Mouse (Mus musculus) megakaryocyte-erythroid progenitor cell, adult 5-6 weeks (primary cell): ENCODE results near the gene Atrnl1. TPM values are rescaled to one million over a fixed set of nuclear protein-coding genes. Genes with fewer than 3 reads are reported as not detected.

ENCODE experiments used
- ATAC-seq: replicated peaks from 2 replicates; pipeline ENCODE4 v1.8.0; 2016; ENCODE audit warnings: mild to moderate bottlenecking, inconsistent platforms; ENCODE audit not compliant: severe bottlenecking, poor library complexity, low FRiP score, low TSS enrichment
- total RNA-seq, 2 experiments: library from RNA; stranded (forward) in 1 of 2; stranded (reverse) in 1 of 2; fragments of 200-1000, 215-1000 nt in 1 of 2; fragments of >200 nt in 1 of 2; fragmentation: Nextera tagmentation in 1 of 2; gene quantifications; 2 replicates each; pipeline ENCODE4 v1.2.3; 2014 to 2017

Atrnl1 gene
- total RNA-seq, 2 experiments from 2014 or later, result 1.4 to 1.7 TPM

DNA sequence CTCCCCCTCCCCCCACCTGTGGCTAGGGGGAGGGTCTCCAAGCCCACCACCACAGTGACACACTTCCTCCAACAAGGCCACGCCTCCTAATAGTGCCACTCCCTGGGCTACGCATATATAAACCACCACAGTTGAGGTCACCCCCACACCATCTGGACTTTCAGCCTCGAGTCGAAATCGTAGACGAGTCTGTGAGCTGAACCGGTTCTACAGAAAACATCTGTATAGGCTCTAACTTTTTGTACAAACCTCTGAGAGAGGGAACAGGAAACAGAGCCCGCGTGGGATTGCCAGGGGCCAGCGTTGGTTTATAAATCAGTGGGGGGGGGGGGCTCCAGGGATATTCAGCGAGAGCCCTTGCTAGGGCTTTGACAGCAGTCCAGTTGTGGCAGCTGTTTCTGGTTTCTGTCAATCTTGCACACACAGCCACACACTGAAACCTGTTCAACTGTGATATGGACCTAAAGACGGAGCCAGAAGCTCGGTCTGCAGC lies 508.9 kb downstream of the Atrnl1 start:
- ATAC-seq, result no peak

DNA sequence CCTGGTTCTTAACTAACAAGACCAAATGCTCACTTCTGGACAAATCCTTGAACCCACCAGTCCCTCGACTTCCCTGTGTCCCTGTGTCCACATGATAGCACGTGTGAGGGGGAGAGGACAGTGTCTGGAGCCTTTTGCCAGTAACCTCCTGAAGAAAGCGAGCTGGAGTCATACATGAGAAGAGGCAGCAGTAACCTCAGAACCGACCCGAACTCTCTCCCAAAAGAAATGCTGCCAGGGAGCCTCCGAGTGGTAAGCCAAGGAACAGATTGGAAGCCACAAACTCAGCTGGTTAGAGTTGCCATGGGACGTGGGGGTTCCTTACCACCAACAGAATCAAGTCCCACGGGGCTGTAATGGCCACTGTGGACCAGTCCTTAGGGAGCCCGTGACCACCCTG lies 509.8 kb downstream of the Atrnl1 start:
- no peak for ATAC-seq

DNA sequence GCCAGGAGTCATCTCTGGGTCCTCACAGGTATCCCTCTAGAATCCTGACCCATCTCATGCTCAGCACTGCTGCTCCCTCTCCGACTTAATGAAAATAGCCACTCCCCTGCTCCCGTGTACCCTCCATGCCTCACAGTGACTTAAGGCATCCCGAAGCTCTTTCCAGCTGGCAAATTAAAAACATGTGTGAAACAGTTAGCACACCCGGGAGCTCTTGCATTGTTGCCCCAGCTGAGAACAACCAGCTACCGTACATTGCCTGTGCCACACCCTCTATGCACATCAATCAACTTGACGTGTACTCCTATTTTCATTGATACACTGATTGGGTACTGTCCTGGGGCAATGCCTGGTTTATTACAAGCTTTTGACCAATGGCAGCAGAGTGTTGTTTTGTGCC lies 510.8 kb downstream of the Atrnl1 start:
- no peak for ATAC-seq

- no peak for ATAC-seq
Measured at GRCm38 (mm10) chr19:58123620-58124019, 512.8 kb downstream of the Atrnl1 start.

- ATAC-seq, result no peak
Measured at GRCm38 (mm10) chr19:58124566-58124965, 513.7 kb downstream of the Atrnl1 start.

GRCm38 (mm10) chr19:58125010-58125409 lies 514.2 kb downstream of the Atrnl1 start:
- ATAC-seq, result no peak

DNA sequence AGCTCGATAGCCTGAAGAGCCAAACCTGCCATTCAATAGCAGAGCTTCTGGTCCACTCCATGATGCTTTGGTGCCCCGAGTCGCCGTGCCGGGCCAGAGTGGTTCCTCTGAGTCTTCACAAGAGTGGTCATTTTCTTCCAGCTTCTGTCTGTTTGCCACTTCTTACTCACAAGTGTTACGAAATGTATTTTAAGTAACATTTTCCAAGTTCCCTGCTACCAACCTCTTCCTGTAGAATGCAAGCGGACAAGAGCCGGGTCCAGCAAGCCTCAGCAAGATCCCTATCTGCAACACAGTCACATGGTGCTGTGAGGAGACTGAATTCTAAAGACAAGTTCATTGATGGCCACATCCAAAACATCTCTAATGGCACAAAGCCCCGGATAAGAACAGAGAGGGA lies 521.1 kb downstream of the Atrnl1 start:
- ATAC-seq, result no peak

- no peak for ATAC-seq
Measured at GRCm38 (mm10) chr19:58140191-58140784, 529.5 kb downstream of the Atrnl1 start.

- no peak for ATAC-seq
Measured at GRCm38 (mm10) chr19:58143853-58144454, 533.1 kb downstream of the Atrnl1 start.

- no peak for ATAC-seq
Measured at GRCm38 (mm10) chr19:58145521-58145920, 534.7 kb downstream of the Atrnl1 start.

GRCm38 (mm10) chr19:58151257-58151656 lies 540.4 kb downstream of the Atrnl1 start:
- no peak for ATAC-seq

DNA sequence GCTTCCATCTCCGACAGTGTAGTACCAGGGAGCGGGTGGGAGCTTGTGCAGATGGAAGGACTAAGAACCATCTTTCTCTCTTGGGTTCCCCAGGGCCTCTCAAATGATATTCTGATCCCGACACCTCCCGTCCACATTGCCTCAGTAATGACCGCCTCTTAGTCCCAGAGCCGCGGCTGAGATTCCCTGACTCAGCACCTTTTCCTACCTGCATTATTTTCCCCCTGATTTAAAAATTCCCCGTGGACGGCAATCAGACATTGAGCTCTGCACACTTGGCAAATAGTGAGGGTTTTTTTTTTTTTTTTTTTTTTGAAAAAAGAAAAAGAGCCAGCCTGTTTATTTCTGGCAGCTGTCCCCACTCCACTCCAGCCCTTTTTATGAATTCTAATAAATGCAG lies 550.7 kb downstream of the Atrnl1 start:
- ATAC-seq, result no peak

DNA sequence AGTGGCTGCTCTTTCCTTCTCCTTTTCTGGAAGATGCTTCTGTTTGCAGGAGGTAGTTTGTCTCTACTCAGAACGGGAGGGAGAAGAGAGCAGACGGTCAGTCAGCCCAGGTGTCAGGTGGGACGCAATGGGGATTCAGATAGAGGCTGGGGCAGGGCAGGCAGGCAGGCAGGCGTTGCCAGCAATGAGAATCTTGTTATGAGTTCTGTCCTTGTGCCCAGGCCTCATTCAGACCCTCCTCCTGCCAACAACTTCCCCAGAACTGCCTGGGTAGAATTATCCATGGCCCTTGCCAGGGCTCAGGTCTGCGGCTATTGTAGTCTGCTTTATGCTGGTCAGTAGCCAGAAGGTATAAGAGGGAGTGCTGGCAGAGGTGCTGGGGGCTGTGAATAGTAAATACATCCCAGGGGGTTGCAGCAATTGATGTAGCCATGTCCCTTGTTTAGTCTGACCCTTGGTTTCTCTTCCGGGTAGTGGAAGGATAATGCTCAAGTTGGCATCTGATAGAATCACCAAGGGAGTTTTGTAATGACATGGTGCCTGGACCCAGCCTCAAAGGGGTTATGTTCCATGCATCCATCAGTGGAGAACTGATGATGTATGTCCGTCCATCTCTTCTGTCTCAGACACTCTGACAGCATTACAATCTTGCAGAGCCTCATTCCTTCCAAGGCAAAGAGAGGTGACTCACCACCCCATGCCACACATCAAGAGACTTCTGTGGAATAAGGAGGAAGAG lies 554.2 kb downstream of the Atrnl1 start:
- no peak for ATAC-seq

GRCm38 (mm10) chr19:58165635-58166015 lies 554.8 kb downstream of the Atrnl1 start:
- ATAC-seq, result no peak

DNA sequence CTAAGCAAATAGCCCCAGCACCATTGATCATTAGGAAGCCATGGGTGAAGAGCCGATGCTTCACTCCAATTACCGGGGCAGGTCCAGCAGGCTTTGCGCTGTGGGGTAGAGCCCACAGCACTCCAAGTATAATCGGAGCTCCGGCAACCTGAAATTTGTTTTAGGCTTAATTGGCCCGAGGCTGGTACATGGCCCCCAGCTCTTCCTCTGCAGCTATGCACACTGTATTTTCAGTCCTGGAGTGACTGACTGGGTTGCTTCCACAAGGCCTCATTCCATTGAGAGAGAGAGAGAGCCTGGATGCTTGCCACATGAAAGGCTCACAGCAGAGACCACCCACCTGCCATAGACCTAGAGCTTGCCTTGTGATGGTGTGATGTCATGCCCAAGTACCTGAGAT lies 555.3 kb downstream of the Atrnl1 start:
- no peak for ATAC-seq

DNA sequence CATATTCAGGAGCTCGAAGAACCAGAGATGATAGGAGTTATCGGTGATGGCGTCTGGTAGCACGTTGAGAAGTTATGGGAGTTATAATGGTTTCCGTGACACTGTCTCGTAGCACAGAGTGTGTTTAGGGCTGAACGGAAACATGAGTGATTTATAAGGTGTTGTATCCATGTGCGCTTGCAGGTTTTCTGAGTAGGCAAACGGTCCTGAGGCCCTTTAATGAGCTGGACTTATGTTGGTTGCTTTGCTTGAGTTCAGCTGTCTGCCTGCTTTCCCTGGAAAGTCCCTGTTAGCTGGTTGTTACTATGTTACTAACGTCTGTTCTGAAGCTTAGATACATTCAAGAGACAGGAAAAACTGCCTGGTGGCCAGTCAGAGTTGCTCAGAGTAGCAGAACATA lies 567.6 kb downstream of the Atrnl1 start:
- ATAC-seq, result no peak

GRCm38 (mm10) chr19:58180773-58181172 lies 569.9 kb downstream of the Atrnl1 start:
- no peak for ATAC-seq
